Mouse (Mus musculus): ENCODE measurements at regions not wholly inside any gene's neighbourhood (a gene's known extent, or its start where the extent isn't known, plus 50 kb on each side); places are given as distances from the start of the nearest gene placed in this dataset.
A peak's percentile ranks its signal among the peaks of the same experiment; 100 is the strongest.
"Not testable (repeated sequence)": the region's sequence is repeated elsewhere in the genome, so short reads cannot be mapped to it uniquely, and the experiment has no call there.

GRCm38 (mm10) chr7:39716340-39717150 lies 199.0 kb downstream of the Zfp619 start:
- ATAC-seq (replicated peaks; ENCODE audit: low FRiP score, low read depth), result peak; percentile 59; the same call in 1 of the 2 replicates
- 18% methylated on average over 11 of the region's 11 CpGs for WGBS

GRCm38 (mm10) chr7:39727935-39728557 lies 210.5 kb downstream of the Zfp619 start:
- Histone ChIP-seq H3K9me3 (replicated peaks; ENCODE audit: low read length) (no peaks in the 10 kb centered on the region), H3K27me3 (ENCODE audit: insufficient read depth, low read length) (no peaks in the 10 kb centered on the region), H3K4me1 (replicated peaks; ENCODE audit: insufficient read depth, low read length) (no peaks in the 10 kb centered on the region), H3K9ac (ENCODE audit: low read depth, low read length) (no peak overlapping the region), H3K27ac (no peak overlapping the region), H3K4me3 (replicated peaks; ENCODE audit: low read depth, low read length) (no peak overlapping the region), H3K4me2 (ENCODE audit: low read length) (no peak overlapping the region), H3K36me3 (ENCODE audit: insufficient read depth, low read length) (no peaks in the 10 kb centered on the region)
- DNase-seq (ENCODE audit: low spot score) (no peak), ATAC-seq (replicated peaks; ENCODE audit: low FRiP score, low read depth) (no peak)
- TF ChIP-seq CTCF (IDR thresholded peaks at IDR 0.05; ENCODE audit: low read depth), result no peak
- 69% methylated on average over 12 of the region's 12 CpGs for WGBS

More at GRCm38 (mm10) chr7:39716340-39717150, 199.0 kb downstream of the Zfp619 start:
- Histone ChIP-seq H3K9ac (ENCODE audit: low read depth, low read length) (no peak overlapping the region), H3K4me1 (replicated peaks; ENCODE audit: insufficient read depth, low read length) (no peaks in the 10 kb centered on the region), H3K4me3 (replicated peaks; ENCODE audit: low read depth, low read length) (no peak overlapping the region), H3K4me2 (ENCODE audit: low read length) (no peak overlapping the region), H3K36me3 (ENCODE audit: insufficient read depth, low read length) (no peaks in the 10 kb centered on the region), H3K27ac (no peak overlapping the region), H3K27me3 (ENCODE audit: insufficient read depth, low read length) (no peaks in the 10 kb centered on the region), H3K9me3 (replicated peaks; ENCODE audit: low read length) (no peaks in the 10 kb centered on the region)
- peak; percentile 70 for TF ChIP-seq CTCF (IDR thresholded peaks at IDR 0.05; ENCODE audit: low read depth)
- DNase-seq (ENCODE audit: low spot score), result peak; percentile 77

GRCm38 (mm10) chr7:39728930-39729329 lies 211.4 kb downstream of the Zfp619 start:
- H3K4me1 ChIP-seq (replicated peaks; ENCODE audit: insufficient read depth, low read length), result no peaks in the 10 kb centered on the region
- ATAC-seq (replicated peaks; ENCODE audit: low FRiP score, low read depth), result no peak
- no peak for DNase-seq (ENCODE audit: low spot score)
- H3K4me3 ChIP-seq (replicated peaks; ENCODE audit: low read depth, low read length), result no peak overlapping the region
- H3K4me2 ChIP-seq (ENCODE audit: low read length), result no peak overlapping the region
- no peaks in the 10 kb centered on the region for H3K36me3 ChIP-seq (ENCODE audit: insufficient read depth, low read length)
- no peak for TF ChIP-seq CTCF (IDR thresholded peaks at IDR 0.05; ENCODE audit: low read depth)
- H3K9me3 ChIP-seq (replicated peaks; ENCODE audit: low read length), result no peaks in the 10 kb centered on the region
- H3K27ac ChIP-seq, result no peak overlapping the region
- H3K9ac ChIP-seq (ENCODE audit: low read depth, low read length), result no peak overlapping the region
- no peaks in the 10 kb centered on the region for H3K27me3 ChIP-seq (ENCODE audit: insufficient read depth, low read length)
- WGBS, result 75% methylated on average over 7 of the region's 7 CpGs

- TF ChIP-seq CTCF (IDR thresholded peaks at IDR 0.05; ENCODE audit: low read depth), result no peak
- H3K4me3 ChIP-seq (replicated peaks; ENCODE audit: low read depth, low read length), result no peak overlapping the region
- H3K36me3 ChIP-seq (ENCODE audit: insufficient read depth, low read length), result no peaks in the 10 kb centered on the region
- ATAC-seq (replicated peaks; ENCODE audit: low FRiP score, low read depth), result no peak
- 61% methylated on average over 3 of the region's 3 CpGs for WGBS
- H3K4me2 ChIP-seq (ENCODE audit: low read length), result no peak overlapping the region
- no peak overlapping the region for H3K9ac ChIP-seq (ENCODE audit: low read depth, low read length)
- no peaks in the 10 kb centered on the region for H3K9me3 ChIP-seq (replicated peaks; ENCODE audit: low read length)
- H3K4me1 ChIP-seq (replicated peaks; ENCODE audit: insufficient read depth, low read length), result no peaks in the 10 kb centered on the region
- no peak overlapping the region for H3K27ac ChIP-seq
- DNase-seq (ENCODE audit: low spot score), result no peak
- H3K27me3 ChIP-seq (ENCODE audit: insufficient read depth, low read length), result no peaks in the 10 kb centered on the region
These were observed 212.2 kb downstream of the Zfp619 start for GRCm38 (mm10) chr7:39729723-39730122.

GRCm38 (mm10) chr7:39732790-39733189 lies 215.2 kb downstream of the Zfp619 start:
- H3K4me1 ChIP-seq (replicated peaks; ENCODE audit: insufficient read depth, low read length), result no peaks in the 10 kb centered on the region
- 53% methylated on average over 1 of the region's 1 CpGs for WGBS
- H3K27me3 ChIP-seq (ENCODE audit: insufficient read depth, low read length), result no peaks in the 10 kb centered on the region
- H3K36me3 ChIP-seq (ENCODE audit: insufficient read depth, low read length), result no peaks in the 10 kb centered on the region
- no peak for DNase-seq (ENCODE audit: low spot score)
- ATAC-seq (replicated peaks; ENCODE audit: low FRiP score, low read depth), result no peak
- H3K4me3 ChIP-seq (replicated peaks; ENCODE audit: low read depth, low read length), result no peak overlapping the region
- H3K9ac ChIP-seq (ENCODE audit: low read depth, low read length), result no peak overlapping the region
- no peak overlapping the region for H3K4me2 ChIP-seq (ENCODE audit: low read length)
- no peak for TF ChIP-seq CTCF (IDR thresholded peaks at IDR 0.05; ENCODE audit: low read depth)
- no peak overlapping the region for H3K27ac ChIP-seq
- H3K9me3 ChIP-seq (replicated peaks; ENCODE audit: low read length), result no peaks in the 10 kb centered on the region

- H3K4me3 ChIP-seq (replicated peaks; ENCODE audit: low read depth, low read length); DNase-seq (ENCODE audit: low spot score); H3K27me3 ChIP-seq (ENCODE audit: insufficient read depth, low read length); H3K4me1 ChIP-seq (replicated peaks; ENCODE audit: insufficient read depth, low read length); H3K9me3 ChIP-seq (replicated peaks; ENCODE audit: low read length); H3K27ac ChIP-seq; ATAC-seq (replicated peaks; ENCODE audit: low FRiP score, low read depth); H3K36me3 ChIP-seq (ENCODE audit: insufficient read depth, low read length); H3K9ac ChIP-seq (ENCODE audit: low read depth, low read length); H3K4me2 ChIP-seq (ENCODE audit: low read length): not testable (repeated sequence)
These were observed 230.8 kb downstream of the Zfp619 start for GRCm38 (mm10) chr7:39748395-39748794.

Data from kidney, postnatal 0 days (tissue).